Mouse (Mus musculus): ENCODE results near the gene Rasal2.

DNA sequence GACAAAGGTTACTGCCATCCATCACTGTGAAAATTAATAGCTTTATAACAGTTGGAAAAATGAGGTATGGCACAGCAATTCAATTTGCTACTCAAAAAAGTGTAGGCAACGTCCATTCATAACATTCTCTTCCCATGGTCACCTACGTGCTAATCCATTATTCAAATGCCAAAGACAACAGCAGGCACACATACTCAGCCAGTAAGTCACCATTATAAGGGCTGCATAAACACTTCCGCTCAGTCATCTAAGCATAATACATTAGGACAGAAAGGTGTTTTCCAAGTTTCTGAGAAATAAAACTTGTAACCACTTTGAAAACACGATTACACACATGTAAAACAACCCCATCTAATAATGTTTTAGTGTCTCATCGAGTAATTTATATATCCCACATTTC, 44.1 kb downstream of the Rasal2 start:
- TF ChIP-seq GATA1 (IDR thresholded peaks at IDR 0.05; ENCODE audit: borderline replicate concordance, low read length) (no peak), FLI1 (IDR thresholded peaks at IDR 0.05; ENCODE audit: low read length) (no peak)

Measured in megakaryocyte, embryonic 14.5 days (primary cell).